Mouse (Mus musculus) urinary bladder, adult 18-20 months (tissue): ENCODE results near the gene Rpl22.

Experiments used
- DNase-seq, 2 experiments: peaks; one replicate each; pipeline ENCODE4 v3.0.0; 2022; ENCODE audit warnings: low spot score in 2 of 2, mixed read lengths in 2 of 2

Gene Rpl22

DNA sequence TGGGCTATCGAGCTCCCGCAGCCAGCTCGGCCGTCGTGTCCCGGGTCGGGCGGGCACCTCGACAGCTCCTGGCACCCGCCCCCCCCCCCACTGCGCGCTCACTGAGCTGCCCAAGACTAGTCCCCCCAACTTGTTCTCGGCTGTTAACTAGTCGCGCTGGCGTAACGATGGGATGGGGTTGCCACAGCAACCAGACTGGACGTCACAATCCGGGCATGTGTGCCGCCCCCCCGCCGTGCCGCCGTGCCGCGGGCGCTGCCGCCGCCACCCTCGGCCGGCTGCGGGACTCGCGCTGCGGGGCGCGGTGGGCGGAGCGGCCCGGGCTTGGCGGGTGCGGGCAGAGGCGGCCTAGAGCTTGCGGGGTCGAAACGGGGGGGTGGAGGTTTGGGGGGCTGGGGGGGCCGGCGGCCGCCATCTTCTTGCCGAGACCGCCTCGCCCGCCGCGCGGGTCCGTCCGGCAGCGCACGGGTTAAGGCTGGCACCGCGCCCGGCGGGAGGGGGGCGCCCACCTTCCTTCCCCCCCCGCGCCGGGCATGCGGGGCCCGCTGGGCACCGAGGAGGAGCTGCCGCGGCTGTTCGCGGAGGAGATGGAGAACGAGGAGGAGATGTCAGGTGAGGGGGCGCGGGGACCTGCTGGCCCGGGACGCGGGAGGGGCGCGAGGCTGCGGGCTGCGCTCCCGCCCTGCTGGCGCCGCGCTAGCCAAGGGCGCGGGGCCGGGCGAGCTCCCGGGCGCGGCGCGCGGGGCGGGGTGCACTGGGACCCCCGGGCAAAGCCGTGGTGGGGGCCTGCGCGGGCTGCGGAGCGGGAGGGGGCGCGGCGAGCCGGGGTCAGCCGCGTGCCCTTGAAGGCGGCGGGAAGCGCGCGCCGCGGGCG lies 13.1 kb downstream of the Rpl22 start, which contains the start of gene Chd5:
Chd5 (plus strand) TSS at position 233 of the 874 bp plus-strand sequence.
- no peak for DNase-seq

DNA sequence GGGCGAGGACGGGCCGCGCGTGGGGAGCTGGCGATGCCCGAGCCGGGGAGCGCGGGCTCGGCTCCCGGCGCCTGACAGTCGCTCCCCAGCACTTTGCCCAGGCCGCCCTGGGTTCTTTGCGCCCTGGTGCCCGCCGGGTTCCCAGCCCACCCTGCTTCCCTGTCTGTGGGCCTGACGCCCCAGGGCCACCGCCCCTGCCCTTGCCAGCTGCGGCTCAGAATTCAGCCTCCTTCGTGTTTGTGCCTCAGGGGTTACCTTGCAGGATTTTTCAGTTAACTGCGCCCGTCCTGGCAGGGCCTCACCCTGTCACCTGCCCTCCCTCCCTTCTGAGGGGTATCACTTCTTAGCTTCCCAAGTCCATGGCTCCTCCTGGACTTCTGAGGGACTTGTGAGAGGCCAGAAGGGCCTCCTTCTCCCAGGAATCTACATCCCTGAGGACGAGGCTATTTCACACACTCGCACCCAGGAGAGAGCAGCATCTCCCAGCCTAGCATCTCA lies 13.8 kb downstream of the Rpl22 start:
- no peak for DNase-seq

- no peak for DNase-seq
Measured at GRCm38 (mm10) chr4:152340584-152341284, 15.2 kb downstream of the Rpl22 start.

GRCm38 (mm10) chr4:152343296-152343695 lies 17.8 kb downstream of the Rpl22 start:
- no peak for DNase-seq

DNA sequence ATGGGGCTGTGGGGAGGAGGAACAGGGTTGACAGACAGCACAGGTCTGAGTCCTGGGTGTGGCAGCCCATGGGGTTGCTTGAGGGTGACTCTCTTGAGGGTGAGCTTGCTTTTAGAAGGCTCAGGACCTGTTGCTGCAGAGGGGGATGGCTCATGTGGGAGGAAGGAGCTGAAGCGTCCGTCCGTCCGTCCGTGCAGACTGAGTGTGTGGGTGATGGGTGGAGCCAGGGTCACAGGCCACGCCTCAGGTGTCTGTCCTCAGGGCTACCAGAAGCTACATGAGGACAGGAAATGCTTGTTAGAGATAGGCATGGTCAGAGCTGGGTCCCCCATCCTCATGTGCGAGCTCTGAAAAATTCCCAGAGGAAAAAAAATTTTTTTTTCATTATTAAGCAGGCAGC lies 19.1 kb downstream of the Rpl22 start:
- no peak for DNase-seq

- DNase-seq, result peak in 1 of 2 experiments; percentile 67
Measured at GRCm38 (mm10) chr4:152345120-152345889, 19.8 kb downstream of the Rpl22 start.

- DNase-seq, result no peak
Measured at GRCm38 (mm10) chr4:152349837-152350381, 24.4 kb downstream of the Rpl22 start.

- DNase-seq, result no peak
Measured at GRCm38 (mm10) chr4:152350722-152351421, 25.3 kb downstream of the Rpl22 start.

DNA sequence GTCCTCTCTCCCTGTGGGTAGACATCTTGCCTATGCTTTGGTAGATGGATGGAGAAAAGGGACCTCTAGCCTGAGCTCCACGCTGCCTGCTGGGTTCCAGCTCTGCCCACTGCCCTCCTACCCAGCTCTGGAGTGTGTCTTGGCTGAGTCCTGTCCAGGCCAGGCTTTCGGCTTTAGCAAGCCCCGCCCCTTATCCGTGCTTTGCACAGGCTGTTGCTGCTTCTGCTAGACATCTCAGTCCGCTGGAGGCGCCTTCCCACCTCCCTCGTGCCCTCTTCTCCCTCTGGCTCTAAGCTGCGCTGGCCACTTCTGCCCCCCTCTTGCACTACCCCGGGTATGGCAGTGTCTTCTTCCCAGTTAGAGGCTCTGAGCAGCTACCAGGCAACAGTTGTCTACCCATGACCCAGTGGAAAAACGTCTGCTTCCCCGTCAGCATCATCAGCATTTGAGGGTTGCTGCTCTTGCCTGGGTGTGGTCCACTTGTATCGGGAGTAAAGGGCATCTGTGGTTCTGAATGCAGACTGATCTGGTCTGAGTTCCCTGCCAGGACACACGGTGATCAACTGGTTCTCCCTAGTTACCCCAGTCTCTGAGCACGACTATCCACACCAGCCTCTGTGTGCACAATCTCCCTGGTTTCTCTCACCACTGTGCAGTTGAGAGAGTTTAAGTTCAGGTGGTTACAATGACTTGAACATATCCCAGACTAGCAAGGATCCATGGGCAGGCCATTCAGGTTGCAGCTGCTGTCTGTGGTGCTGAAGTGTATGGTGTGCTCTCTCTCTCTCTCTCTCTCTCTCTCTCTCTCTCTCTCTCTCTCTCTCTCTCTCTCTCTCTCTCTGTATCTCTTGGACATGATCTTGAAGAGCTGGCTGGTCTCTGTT lies 26.1 kb downstream of the Rpl22 start:
- no peak for DNase-seq

DNA sequence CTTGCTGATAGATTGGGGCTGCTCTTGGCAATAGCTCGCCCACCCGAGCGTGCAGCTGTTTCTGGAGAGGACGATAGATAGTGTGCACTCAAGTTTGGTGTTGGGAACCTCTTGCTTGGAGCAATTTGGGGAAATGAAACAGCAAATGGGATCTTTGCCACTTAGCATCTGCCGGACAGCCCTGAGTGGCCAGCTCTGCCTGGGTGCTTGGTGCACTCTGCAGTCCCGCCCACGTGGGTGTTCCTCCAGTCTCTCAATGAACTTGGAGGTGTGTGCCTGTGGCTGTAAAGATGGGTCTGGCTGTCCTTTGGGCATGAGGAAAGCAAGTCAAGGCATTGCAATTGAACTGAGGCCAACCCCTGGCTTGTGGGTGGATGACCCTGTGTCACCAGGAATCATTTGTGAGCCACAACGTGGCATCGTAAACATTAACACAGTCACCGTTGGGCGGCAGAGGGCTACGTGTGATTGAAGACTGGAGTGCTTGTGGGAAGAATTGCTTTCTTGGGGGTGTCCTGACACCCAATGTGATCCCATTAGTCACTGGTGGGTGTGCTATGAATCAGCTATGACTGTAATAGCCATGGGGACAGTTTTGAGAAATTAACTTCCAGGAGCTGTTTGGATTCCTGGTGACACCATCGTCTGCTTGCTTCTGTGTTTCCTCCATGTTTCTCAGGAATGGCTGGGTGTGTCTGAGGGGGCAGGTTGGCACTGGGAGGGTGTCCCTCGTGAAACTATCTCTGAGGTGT lies 28.5 kb downstream of the Rpl22 start:
- DNase-seq, result no peak

DNA sequence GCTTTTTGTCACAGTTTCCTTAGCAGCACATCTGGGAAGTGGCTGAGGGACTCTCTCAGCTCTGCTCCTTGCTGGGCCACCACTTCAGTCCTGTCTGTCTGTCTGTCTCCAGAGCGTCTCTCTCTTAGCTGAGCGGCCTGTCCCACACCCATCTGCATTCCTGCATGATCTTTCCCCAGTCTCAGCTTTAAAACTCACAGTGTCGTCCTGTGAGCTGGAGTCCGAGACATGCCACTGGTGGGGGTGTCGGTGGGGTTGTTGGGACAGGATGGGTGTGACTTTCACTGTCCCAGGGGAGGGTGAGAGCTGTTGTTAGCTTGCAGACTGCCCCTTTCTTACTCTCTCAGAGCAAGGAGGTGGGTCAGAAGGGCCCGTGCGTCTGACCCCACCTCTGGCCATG lies 30.1 kb downstream of the Rpl22 start:
- DNase-seq, result no peak

DNA sequence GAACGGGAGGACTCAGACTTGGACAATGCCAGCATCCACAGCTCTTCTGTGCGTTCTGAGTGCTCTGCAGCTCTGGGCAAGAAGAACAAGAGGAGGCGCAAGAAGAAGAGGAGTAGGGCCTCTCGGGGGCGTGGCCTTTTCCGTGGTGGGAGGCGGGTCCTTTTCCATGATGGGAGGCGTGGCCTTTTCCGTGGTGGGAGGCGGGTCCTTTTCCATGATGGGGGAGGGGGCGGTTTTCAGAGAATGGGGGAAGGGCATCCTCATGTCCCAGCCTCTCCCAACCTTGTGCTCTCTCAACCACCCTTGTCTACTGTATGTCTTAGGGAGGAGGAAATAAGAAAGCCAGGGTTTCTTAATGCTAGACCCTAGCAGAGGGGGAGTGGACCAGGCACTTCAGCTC lies 34.2 kb downstream of the Rpl22 start:
- DNase-seq, result no peak

- DNase-seq, result no peak
Measured at GRCm38 (mm10) chr4:152360855-152361254, 35.3 kb downstream of the Rpl22 start.

- DNase-seq, result no peak
Measured at GRCm38 (mm10) chr4:152362180-152362579, 36.6 kb downstream of the Rpl22 start.

- no peak for DNase-seq
Measured at GRCm38 (mm10) chr4:152365228-152365627, 39.7 kb downstream of the Rpl22 start.

GRCm38 (mm10) chr4:152382528-152383252 lies 57.1 kb downstream of the Rpl22 start:
- no peak for DNase-seq
